Mouse (Mus musculus) kidney, adult 2 months (tissue): ENCODE measurements around the gene St3gal4.

Source experiments
- CTCF ChIP-seq: fragments of 200-500 bp; conservative IDR thresholded peaks from 2 replicates; pipeline ENCODE4 v1.5.1; 2011; ENCODE audit warnings: low read depth, mild to moderate bottlenecking, control low read depth, low read length, moderate library complexity, mixed read lengths; ENCODE audit not compliant: insufficient read depth, insufficient read length
- POLR2A ChIP-seq: fragments of 200-500 bp; IDR thresholded peaks from one replicate; pipeline ENCODE4 v1.6.1; 2011; ENCODE audit warnings: low read depth, low read length, control low read depth

DNA sequence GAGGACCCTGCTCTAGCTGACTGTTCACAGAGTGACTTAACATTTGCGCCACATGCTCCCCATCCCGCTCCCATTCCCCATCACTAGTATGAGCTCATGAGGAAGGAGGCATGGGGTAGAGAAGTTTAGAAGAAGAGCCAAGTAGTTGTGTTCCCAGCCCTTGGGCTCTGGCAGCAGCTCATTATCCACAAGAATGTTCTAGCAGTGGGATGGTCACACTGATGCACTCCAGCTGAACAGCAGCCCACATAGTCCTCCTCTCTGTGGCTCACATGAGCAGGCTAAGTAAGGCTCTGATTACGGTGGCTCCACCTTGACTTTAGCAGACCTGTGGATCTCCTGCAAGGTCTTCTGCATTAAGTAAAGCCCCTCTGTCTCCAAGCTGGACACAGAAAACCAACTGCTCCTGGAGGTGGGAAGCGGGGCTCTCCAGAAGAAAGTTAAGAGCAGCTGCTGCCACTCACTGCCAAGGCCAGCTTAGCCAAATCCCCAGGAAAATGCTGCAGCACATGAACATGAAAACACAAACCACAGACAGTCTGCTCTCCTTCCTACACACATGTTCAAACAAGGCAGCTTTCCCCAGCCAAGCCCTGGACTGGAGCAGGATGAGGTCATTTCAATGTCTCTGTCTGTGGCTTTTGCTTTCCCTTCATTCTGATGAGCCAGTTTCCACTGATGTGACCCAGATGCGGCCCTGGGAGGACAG is 37.1 kb upstream of the St3gal4 start:
- no peak for TF ChIP-seq POLR2A
- no peak for TF ChIP-seq CTCF
